Mouse (Mus musculus) layer of hippocampus, adult 9-10 months (tissue): ENCODE measurements around the gene Camta1.

Experiments used
- DNase-seq: peaks from one replicate; pipeline ENCODE4 v3.0.0; 2022; ENCODE audit warnings: low spot score

Camta1 gene

DNA sequence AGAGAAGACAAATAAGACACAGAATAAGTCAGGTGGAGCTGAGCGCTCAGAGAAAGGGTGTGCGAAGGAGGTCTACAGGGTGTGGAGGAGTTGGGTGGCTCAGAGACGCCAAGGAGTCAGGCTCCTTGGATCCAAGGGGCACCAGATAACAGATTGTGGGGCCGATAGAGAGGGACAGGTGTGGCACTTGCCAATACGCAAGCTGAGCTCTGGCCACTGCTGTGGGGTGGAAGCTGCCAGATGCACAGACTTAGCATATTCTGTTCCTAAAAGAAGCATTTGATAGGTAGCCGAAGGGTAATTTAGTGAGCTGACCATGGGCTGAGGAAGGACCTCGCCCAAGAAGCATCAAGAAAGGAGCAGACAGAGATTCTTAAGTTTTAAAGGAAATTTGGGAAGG, 177.1 kb downstream of the Camta1 start:
- no peak for DNase-seq

- no peak for DNase-seq
Observed at GRCm38 (mm10) chr4:151682831-151683488, 178.7 kb downstream of the Camta1 start.

DNA sequence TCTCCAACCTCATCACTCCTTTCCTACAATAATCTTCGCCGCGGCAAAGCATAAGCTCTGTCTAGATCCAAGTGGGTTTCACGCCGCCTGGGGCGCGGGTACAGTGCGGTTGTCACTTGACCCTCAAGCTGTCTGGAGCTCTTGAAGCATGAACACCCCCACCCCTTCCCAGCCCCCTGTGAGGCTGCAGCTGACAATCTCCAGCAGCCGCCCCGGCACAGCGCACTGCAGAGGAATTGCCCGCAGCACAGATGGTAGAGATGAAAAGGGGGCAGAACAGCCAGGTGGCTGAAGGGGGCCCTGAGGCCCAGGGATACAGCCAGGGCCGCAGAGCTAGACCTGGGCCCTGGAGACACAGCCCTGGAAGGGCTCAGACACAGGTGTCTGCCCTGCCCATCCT, 189.2 kb downstream of the Camta1 start:
- DNase-seq, result no peak

DNA sequence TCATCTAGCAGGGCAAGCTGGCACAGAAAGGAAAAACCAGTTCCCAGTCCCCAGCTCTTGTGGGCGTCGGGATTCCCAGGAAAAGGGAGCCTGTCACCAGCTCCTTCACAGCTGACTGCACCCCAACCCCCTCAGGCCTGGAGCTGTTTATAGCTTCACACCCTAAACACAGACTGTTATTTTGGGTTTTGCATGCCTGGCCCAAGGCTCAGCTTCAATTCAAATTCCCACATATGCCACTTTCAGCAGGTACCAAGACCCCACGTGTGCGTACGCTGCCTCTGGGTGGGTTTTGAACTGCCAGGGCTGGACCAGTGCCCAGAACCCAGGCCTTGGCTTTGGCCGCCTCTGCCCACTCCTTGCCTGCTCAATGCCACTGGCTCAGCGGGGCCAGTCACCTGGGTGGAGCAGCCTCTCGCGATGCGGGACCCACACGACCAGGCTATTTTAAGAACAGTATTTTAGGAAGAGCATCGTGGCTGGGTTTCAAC, 195.2 kb downstream of the Camta1 start:
- DNase-seq, result no peak

DNA sequence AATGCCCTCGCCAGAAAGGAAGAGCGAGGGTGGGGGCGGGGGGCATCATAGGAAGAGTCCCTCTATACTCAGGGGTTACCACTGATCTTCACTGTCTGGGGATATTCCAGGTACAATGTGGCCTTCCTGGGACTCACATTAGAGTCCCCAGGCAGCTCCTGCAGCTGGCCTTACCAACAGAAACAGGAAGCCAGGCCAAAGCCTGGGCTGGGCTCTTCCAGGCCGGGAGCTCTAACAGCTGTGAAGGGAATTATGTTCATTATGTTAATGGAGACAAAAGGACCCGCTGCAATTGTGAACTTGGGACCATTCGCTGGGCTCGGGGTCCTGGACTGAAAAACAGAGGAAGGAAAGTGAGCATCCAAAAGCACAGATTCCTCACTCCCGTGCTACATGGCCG, 200.2 kb downstream of the Camta1 start:
- DNase-seq, result no peak

- no peak for DNase-seq
Observed at GRCm38 (mm10) chr4:151656427-151656826, 205.2 kb downstream of the Camta1 start.

DNA sequence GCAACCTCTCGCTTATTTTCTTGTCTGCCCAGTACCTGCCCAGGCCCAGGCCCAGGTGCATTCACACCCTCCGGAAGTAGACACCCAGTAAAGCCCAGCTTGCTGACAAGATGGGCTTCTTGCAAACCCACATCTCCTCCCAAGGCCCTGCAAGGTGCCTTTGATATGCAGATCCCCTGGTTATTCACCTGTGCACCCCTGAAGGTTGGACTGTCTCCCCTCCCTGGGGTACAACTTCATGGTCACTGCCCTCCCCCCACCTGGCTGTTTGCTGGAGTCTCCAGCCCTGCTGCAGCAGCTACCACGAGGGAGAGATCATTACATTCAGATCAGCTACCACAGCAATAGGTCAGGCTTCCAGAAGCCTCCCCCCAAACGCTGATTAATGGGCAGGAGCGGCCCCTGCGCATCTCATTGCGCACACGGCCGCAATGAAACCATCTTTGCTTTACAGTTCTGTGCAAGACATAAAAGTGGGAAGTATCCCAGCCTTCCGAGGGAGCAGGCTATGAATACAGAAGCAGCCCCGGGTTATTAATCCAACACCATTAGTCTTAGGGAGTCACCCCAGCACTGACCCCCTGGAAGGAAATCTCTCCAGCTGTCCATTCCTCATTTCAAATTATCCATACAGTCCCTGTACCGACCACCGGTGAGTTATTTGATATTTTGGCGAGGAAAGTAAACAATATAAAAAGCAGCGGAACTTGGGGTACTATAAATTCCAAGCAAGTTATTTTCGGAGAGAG, 205.9 kb downstream of the Camta1 start:
- no peak for DNase-seq

GRCm38 (mm10) chr4:151655227-151655626, 206.4 kb downstream of the Camta1 start:
- no peak for DNase-seq

- no peak for DNase-seq
Observed at GRCm38 (mm10) chr4:151642418-151642817, 219.3 kb downstream of the Camta1 start.

DNA sequence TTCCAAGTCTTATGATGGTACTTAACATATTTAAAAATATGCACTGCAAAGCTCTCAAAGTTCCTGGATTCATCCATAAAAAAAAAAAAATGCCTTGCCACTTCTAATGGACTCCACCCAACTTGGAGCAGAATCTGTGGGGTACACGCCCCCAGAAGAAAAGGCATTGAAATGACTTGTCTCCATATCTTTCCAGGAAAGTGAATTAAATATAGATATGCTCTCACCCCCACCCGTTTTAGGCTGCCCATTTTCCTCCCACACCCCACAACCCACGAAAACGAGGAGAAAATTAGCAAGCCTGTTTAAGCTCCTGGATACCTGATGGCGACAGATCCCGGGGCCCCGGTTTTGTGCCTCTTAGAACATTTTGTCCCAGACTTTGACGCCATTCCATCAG, 220.7 kb downstream of the Camta1 start:
- DNase-seq, result no peak

- no peak for DNase-seq
Observed at GRCm38 (mm10) chr4:151638941-151639340, 222.7 kb downstream of the Camta1 start.

DNA sequence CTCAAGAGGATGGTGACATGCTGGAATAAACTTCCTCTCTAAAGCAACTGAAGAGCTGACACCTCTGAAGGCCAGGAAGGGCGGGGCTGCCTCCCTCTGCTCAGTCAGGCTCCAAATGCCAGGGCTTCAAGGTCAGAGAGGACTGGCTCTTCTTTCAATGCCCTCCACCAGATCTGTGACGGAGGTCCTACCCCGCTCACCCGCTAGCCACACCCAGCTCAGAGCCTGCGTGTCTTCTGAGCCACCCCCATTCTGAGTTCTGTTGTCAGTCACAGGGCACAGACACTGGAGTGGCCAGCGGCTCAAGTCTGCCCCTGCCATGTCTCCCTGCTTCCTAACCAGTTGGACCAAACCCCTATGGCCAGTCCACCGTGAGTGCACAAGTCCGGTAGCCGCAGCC, 224.3 kb downstream of the Camta1 start:
- no peak for DNase-seq

DNA sequence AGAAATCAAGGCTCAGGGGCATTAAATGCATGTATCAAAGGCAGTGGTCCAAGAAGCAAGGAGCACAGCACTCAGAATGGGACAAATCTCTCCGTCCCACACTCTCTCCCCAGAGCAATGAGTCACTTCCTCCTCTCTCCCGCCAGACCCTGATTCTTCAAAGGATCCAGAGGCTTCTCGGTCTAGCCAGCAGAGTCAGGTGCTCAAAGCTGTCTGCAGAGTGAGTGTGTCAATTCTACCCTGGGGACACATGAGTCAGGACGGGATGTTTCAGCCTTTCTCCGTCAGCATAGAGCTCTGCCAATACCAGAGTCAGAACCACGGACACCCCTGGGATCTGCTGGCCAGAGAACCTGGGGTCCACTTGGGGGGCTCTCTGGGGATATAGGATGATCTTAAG, 226.9 kb downstream of the Camta1 start:
- no peak for DNase-seq

GRCm38 (mm10) chr4:151633795-151634194, 227.9 kb downstream of the Camta1 start:
- no peak for DNase-seq

DNA sequence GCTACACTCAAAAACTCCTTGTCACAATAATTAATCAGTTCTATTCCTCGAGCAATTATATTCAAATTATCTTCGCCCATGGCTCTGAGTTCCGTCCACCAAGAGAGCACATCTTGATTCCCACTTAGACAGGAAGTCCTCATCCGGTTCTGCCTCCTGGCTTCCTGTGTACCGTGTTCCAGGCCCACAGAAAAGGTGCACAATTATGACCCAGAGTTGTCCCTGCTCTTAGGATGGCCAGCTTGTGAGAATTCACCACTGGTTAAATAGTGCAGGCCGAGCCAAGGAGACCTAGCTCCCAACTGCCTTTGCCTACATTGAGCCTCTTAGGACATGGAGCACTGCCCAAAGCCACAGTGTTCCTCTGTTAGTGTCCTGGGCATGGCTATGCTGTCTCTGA, 229.4 kb downstream of the Camta1 start:
- DNase-seq, result no peak

DNA sequence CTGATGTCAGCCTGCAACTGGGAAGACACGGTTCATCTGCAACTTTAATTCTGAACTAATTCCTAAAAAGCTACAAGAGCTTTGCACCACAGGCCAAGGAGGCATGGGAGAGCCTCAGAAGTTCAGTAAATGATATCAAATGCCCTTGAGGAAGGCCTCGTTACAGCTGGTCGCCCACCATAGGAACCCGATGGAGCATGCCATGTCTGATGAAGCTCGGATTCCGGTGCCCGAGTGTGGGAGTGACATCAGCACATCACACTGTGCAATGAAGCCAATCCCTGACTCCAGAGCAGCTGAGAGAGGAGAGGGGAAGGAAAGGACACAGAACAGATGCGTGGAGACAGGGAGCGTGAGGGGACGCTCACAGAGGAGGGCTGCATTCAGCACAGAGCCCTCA, 231.0 kb downstream of the Camta1 start:
- DNase-seq, result no peak

GRCm38 (mm10) chr4:151630231-151630630, 231.4 kb downstream of the Camta1 start:
- DNase-seq, result no peak

DNA sequence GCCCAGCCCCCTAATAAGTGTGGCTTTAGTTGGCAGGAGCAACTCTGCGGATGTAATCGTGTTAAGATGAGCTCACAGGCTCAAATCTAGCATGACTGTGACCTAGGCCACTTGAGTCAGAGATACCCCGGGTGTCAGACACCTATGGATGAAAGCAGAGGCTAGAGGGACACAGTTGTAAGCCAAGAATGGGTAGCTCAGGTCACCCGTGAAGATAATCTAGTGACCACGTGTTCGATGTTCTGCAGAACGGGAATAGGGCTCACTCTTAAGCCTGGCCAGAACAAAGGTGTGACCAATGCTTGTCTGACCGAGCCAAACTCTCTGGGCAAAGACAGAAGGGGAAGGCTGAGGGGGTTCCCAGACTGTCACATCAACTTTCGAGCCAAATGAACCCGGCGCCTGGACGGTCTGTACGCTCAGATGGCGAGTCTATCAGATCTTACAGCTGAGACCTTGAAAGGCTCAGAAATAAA, 242.1 kb downstream of the Camta1 start:
- no peak for DNase-seq

DNA sequence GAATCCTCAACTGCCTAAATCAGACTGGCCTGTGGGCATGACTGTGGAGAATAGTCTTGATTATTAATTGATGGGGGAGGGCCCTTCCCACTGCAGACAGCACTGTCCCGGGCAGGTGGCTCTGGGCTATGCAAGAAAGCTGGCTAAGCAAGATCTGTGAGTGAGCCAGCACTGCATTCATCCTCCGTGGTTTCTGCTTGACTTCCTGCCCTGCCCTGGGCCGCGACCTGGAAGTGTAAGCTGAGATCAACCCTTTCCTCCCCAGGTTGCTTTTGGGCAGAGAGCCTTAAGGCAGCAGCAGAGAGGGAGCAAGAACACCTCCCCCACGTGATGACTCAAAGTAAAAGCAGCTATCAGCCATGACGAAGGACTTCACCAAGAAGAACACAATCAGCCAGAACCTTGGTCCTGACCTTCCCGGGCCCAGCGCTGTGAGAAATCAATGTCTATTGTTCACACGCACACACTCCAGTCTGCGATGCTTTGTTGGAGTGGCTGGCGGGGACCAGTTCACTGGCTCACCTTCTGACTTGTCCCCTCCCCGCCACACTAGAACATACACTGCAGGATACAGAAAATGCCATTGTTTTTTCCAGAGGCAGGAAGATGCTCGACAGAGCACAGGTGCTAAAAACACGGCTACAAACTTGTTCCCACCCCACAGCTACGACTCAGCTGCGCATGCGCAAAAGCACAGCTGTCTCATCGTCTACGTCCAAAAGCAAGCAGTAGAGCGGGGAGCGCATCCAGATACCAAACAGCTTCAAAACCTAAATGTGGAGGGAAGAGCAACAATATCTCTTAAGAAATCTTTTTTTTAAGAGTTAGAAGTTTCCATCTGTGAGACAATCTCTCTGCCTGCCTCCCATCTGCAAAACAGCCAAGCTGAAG, 243.0 kb downstream of the Camta1 start:
- no peak for DNase-seq

DNA sequence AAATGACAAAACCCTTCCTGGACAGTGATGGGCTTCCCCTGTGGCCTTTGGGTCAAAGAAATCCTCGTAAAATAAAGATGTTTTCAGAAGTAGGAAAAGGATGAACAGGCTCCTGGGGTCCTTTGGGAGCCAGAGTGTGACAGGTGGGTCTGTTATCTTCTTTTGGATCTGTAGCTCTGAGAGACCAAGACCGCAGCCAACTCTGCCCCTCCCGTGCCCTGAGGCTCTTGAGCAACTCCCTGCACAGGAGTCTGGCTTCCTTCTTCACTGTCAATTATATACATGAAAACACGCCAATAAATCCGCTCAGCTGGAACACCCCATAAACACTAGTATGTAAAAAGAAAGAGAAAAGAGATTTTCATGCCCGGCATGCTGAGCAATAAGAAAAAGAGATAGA, 250.1 kb downstream of the Camta1 start:
- no peak for DNase-seq

- no peak for DNase-seq
Observed at GRCm38 (mm10) chr4:151610266-151610665, 251.4 kb downstream of the Camta1 start.

DNA sequence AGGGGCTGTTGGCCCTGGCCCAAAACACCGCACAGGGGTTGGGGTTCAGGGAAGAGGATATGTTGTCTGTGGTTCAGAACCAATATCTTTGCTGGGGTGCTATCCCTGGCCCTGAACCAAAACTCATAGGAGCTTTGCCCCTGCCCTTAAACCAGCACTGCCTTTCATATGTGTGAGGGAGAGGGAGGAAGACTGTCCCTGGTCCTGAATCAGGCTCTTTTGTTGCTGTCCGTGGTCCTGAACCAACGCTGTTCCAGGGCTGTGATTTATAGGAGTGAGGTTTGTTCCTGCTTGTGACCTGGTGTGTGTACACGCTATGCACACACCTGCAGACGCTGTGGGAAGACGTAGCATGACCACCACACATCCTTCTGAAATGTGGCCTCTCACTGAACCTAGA, 256.8 kb downstream of the Camta1 start:
- DNase-seq, result no peak

DNA sequence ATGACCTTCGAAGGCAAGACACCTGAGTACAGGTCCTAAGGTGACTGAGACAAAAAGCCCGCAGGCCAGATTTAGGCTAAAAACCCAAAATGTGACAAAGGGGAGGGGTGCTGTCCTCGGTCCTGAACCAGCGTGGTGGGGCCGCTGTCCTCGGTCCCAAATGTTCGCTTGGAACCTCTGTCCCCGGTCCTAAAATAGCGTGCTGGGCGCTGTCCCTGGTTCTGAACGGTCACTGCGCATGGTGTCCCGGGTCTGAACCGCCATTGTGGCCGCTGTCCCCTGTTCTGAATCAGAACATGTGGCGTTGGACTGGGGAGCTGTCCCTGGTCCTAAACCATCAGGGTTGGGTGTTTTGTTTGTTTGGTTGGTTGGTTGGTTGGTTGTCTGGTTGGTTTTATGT, 257.2 kb downstream of the Camta1 start:
- no peak for DNase-seq
